Mouse (Mus musculus) midbrain, postnatal 0 days (tissue): Measurements from ENCODE around the gene Trmt1. TPM values are rescaled to one million over a fixed set of nuclear protein-coding genes. Genes with fewer than 3 reads are reported as not detected.
A peak's percentile ranks its signal among the peaks of the same experiment; 100 is the strongest.

Source experiments
- ATAC-seq: fragments of 200-750 bp; cut with Nextera tagmentation; 2 replicates; pipeline ENCODE4 v1.8.0; 2017; ENCODE audit warnings: moderate number of reproducible peaks, mild to moderate bottlenecking, moderate TSS enrichment, moderate library complexity; ENCODE audit not compliant: low FRiP score
- DNase-seq: peaks from one replicate; pipeline ENCODE4 v3.0.0-alpha.2; 2015; ENCODE audit warnings: low spot score
- H3K27ac ChIP-seq: fragments of 300-500 bp; sonication (generic); 2 replicates; pipeline ENCODE4 v1.5.1; 2014; ENCODE audit warnings: low read depth, mild to moderate bottlenecking, low read length, mixed read lengths
- H3K27me3 ChIP-seq: fragments of 300-500 bp; sonication (generic); 2 replicates; pipeline ENCODE4 v1.6.1; 2014; ENCODE audit warnings: low read length, control low read depth, mixed read lengths; ENCODE audit not compliant: insufficient read depth
- H3K36me3 ChIP-seq: fragments of 300-500 bp; sonication (generic); 2 replicates; pipeline ENCODE4 v1.6.1; 2014; ENCODE audit warnings: low read length, control low read depth, mixed read lengths; ENCODE audit not compliant: insufficient read depth
- H3K4me1 ChIP-seq: fragments of 300-500 bp; sonication (generic); 2 replicates; pipeline ENCODE4 v1.6.1; 2014; ENCODE audit warnings: mild to moderate bottlenecking, control low read depth, antibody characterized with exemption, low read length, mixed read lengths; ENCODE audit not compliant: insufficient read depth
- H3K4me2 ChIP-seq: fragments of 300-500 bp; sonication (generic); 2 replicates; pipeline ENCODE4 v1.6.1; 2014; ENCODE audit warnings: low read depth, mild to moderate bottlenecking, low read length, mixed read lengths; ENCODE audit not compliant: poor library complexity, severe bottlenecking
- H3K4me3 ChIP-seq: fragments of 300-500 bp; sonication (generic); 2 replicates; pipeline ENCODE4 v1.5.1; 2014; ENCODE audit warnings: low read depth, mild to moderate bottlenecking, low read length, moderate library complexity
- H3K9ac ChIP-seq: fragments of 300-500 bp; sonication (generic); replicated peaks from 2 replicates; pipeline ENCODE4 v1.6.1; 2014; ENCODE audit warnings: mild to moderate bottlenecking, low read length, moderate library complexity, mixed read lengths; ENCODE audit not compliant: poor library complexity, severe bottlenecking
- H3K9me3 ChIP-seq: fragments of 300-500 bp; sonication (generic); 2 replicates; pipeline ENCODE4 v1.6.1; 2016; ENCODE audit warnings: low read length, control low read depth
- CTCF ChIP-seq: IDR thresholded peaks from 2 replicates; pipeline ENCODE4 v1.5.1; 2016; ENCODE audit warnings: antibody characterized with exemption, mild to moderate bottlenecking
- WGBS: fragments of 180-500 bp; shearing (Covaris S2); extraction: QIAGEN DNeasy Blood & Tissue Kit; methylation state at CpG from one replicate; pipeline ENCODE4 v1.1.7; 2014; 5-methylcytosine and 5-hydroxymethylcytosine counted together
- polyA plus RNA-seq: library from polyadenylated mRNA; unstranded; fragments of >200 nt; fragmentation: Nextera tagmentation; extraction: Ambion mirVana; gene quantifications from 2 replicates; pipeline ENCODE4 v1.2.1, GENCODE M21; 2015
- total RNA-seq: library from RNA; depleted of rRNA; stranded (reverse); fragments of >200 nt; gene quantifications from 2 replicates; pipeline ENCODE4 v1.2.3, GENCODE M21; 2014

Gene Trmt1
- total and polyA plus RNA-seq, 2 experiments from 2014 or later, result 74.2 to 99.5 TPM

DNA sequence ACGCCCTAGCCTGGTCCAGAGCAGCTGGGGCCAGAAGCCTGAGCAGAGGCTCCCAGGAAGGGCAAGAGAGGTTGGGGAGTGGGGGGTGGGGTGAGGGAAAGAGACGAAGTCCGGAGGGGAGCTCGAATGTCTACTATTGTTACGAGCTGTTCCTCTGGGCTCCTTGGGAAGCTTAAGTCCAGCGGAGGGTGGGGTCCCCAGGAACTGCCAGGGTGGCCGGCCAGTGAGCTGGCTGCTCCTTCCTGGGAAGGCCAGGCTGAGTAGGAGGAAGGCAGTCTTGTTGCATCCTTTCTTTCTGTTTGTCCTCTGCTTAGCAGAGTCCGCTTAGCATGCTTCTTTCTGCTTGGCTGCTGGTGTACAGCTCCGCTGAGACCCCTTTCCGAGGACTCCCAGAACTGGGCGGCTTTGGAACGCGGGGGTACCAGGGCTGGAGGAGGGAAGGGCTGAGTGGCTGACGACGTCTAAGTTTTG is 22.0 kb downstream of the Trmt1 start:
- Histone ChIP-seq H3K4me3 (no peak overlapping the region), H3K9ac (no peak overlapping the region)
- no peak for ATAC-seq

DNA sequence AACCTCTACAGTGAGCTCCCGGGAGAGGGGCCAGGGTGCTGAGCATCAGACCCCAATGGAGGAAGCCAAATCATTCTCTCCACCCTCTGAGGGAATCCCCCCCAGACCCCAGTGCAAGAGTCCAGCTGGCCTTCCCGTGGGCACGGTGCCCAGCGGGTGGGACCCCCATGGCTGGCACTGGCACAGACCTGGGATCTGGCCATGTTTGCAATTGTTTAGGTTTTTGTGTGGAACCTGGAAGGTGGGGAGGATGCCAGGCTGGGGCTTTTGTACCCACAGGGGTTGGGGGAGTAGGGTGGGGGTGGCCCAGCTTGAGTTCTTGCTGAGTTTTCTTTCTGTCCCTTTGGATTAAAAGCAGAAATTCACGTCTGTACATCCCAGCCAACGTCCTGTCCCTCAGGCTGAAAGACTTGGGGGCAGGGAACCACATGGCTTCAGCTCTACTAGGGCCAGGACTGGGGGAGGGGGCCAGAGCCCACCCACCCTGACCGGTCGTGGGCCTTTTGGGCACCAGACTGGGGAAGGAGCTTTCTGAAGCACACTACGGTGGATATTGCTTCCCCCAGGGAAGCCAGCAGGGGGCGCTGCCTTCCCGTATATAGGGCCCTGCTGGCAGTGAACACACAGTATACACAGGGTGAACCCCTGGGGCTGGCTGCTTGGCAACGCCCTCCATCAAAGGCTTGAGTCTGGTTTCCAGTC is 22.8 kb downstream of the Trmt1 start:
- ATAC-seq, result peak; percentile 69
- 7% methylated on average over 12 of the region's 12 CpGs for WGBS
- no peaks in the 10 kb centered on the region for H3K36me3 ChIP-seq
- no peak overlapping the region for H3K9ac ChIP-seq
- peak; percentile 96 for DNase-seq
- H3K4me2 ChIP-seq, result no peak overlapping the region
- H3K4me1 ChIP-seq, result no peaks in the 10 kb centered on the region
- no peak overlapping the region for H3K4me3 ChIP-seq
- peak overlapping the region; percentile 18; the same call in 1 of the 2 replicates for H3K27ac ChIP-seq
- H3K27me3 ChIP-seq, result peaks cover 29% of the 10 kb centered on the region
- no peaks in the 10 kb centered on the region for H3K9me3 ChIP-seq
- peak; percentile 95 for TF ChIP-seq CTCF

More for the DNA sequence above, 22.0 kb downstream of the Trmt1 start:
- H3K9me3 ChIP-seq, result no peaks in the 10 kb centered on the region
- H3K36me3 ChIP-seq, result no peaks in the 10 kb centered on the region
- H3K4me1 ChIP-seq, result no peaks in the 10 kb centered on the region
- no peak for DNase-seq
- H3K27ac ChIP-seq, result peak overlapping the region; percentile 59
- TF ChIP-seq CTCF, result no peak
- WGBS, result 12% methylated on average over 15 of the region's 15 CpGs
- H3K27me3 ChIP-seq, result peaks cover 37% of the 10 kb centered on the region
- H3K4me2 ChIP-seq, result no peak overlapping the region

DNA sequence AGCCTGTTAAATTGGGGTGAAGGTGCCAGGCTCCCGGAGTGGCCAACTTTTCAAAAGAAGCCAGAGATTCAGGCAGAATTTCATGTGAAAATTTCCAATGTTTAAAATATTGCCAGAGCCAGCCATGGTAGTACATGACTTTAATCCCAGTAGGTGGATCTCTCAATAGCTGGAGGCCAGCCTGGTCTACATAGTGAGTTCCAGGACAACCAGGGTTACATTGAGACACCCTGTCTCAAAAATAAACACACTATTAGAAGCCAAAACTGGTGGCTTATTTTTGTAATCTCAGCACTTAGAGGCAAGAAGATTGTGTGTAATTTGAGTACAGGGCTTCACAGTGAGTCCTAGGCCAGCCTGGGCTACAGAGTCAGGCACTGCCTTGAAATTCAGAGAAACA is 23.8 kb downstream of the Trmt1 start:
- TF ChIP-seq CTCF, result no peak
- Histone ChIP-seq H3K4me2 (no peak overlapping the region), H3K27ac (no peak overlapping the region), H3K9me3 (no peaks in the 10 kb centered on the region), H3K36me3 (no peaks in the 10 kb centered on the region), H3K4me1 (no peaks in the 10 kb centered on the region), H3K9ac (no peak overlapping the region), H3K27me3 (peaks cover 21% of the 10 kb centered on the region), H3K4me3 (no peak overlapping the region)
- DNase-seq (no peak), ATAC-seq (no peak)
- 94% methylated on average over 1 of the region's 1 CpGs for WGBS

DNA sequence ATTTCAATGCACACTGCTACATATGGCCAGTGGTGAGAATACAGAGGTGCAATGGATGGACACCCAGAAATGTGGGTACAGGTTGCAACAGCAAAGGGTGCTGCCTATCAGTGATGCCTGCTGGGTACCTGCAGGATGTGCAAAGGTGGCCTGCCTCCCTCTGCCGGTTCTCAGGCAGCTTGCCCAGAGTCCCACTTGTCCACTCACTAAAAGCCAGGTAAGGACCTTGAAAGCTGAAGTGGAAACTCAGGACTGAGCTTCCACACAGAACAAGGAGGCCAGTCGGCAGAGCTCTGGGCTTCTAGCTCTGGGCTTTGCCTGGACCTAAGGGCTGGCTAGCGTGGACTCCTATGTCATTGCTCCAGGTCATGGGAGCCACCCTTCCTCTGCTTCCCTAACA is 25.2 kb downstream of the Trmt1 start:
- Histone ChIP-seq H3K27me3 (peaks cover 21% of the 10 kb centered on the region; the same call in 1 of the 2 replicates), H3K4me2 (no peak overlapping the region), H3K27ac (no peak overlapping the region), H3K9ac (no peak overlapping the region), H3K9me3 (no peaks in the 10 kb centered on the region), H3K4me3 (no peak overlapping the region), H3K4me1 (no peaks in the 10 kb centered on the region), H3K36me3 (no peaks in the 10 kb centered on the region)
- DNase-seq, result no peak
- WGBS, result 41% methylated on average over 3 of the region's 3 CpGs
- no peak for ATAC-seq
- TF ChIP-seq CTCF, result no peak

DNA sequence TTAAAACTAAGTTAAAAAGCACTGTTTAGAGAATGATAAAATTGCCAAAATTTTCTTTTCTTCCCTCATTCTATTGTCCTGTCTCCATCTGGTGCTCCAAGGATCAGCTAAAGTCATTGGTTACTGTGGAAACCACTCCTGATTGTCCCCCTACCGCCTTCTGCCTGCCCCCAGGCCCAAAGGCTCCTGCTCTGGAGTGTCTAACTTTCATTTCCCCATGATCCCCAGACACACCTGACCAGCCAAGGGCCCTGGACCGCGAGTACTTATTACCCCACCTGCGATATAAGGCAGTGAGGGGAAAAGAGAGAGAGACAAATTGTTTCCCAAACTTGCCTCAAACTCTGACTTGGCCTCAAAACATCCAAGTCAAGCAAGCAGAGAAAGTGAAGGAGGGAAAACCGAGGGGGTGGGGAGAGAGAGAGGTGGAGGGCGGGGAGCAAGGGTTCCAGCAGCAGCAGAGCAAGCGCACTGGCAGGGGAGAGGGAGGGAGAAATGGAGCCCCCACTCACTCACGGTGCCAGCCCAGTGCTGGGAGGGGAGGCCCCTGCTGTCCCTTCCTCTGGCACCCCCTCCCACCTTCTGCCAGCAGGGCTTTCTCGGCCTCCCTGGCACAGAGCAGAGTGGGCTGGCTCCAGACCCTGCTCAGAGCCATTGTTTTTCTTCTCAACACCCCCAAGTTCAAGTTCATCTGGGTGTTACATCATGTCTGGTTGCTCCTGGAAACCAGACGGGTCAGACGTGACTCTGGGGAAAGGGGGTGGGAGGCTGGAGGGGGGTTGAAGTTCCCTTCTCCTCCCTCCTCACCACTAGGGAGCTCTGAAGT is 26.0 kb downstream of the Trmt1 start:
- Histone ChIP-seq H3K4me1 (no peaks in the 10 kb centered on the region), H3K4me2 (no peak overlapping the region), H3K36me3 (no peaks in the 10 kb centered on the region), H3K27ac (no peak overlapping the region), H3K27me3 (peaks cover 23% of the 10 kb centered on the region; the same call in 1 of the 2 replicates), H3K4me3 (no peak overlapping the region), H3K9me3 (no peaks in the 10 kb centered on the region), H3K9ac (no peak overlapping the region)
- ATAC-seq (peak; percentile 85), DNase-seq (peak; percentile 90)
- 15% methylated on average over 11 of the region's 11 CpGs for WGBS
- TF ChIP-seq CTCF, result no peak

DNA sequence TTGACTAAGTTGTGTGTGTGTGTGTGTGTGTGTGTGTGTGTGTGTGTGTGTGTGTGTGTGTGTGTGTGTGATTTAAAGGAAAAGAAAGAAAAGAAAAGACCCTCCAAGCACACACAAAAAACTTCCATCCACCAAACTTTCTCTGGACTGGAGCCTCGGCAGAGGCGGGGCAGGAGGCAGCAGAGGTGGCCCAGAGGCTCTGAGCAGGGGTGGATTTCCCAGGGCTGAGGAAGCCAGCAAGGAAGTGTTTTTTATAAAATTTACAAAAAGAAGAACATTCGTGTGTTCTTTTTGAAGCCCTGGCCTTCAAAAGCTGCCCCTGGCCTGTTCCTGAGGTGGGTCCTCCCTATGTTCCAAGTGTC is 26.6 kb downstream of the Trmt1 start:
- Histone ChIP-seq H3K27ac (peak overlapping the region; percentile 57), H3K4me3 (no peak overlapping the region), H3K4me1 (no peaks in the 10 kb centered on the region), H3K36me3 (no peaks in the 10 kb centered on the region), H3K9ac (no peak overlapping the region), H3K4me2 (no peak overlapping the region), H3K9me3 (no peaks in the 10 kb centered on the region), H3K27me3 (peaks cover 17% of the 10 kb centered on the region; the same call in 1 of the 2 replicates)
- ATAC-seq (no peak), DNase-seq (no peak)
- no peak for TF ChIP-seq CTCF
- WGBS, result 16% methylated on average over 3 of the region's 3 CpGs
